Mouse (Mus musculus) limb, embryonic 10.5 days (tissue): Measurements from ENCODE around the gene Gm12695. TPM values are rescaled to one million over a fixed set of nuclear protein-coding genes. Genes with fewer than 3 reads are reported as not detected.

ENCODE experiments used
- DNase-seq: peaks from one replicate; pipeline ENCODE4 v3.0.0-alpha.2; 2017; ENCODE audit warnings: low spot score
- H3K27ac ChIP-seq: fragments of 300-500 bp; sonication (generic); 2 replicates; pipeline ENCODE4 v1.5.1; 2016; ENCODE audit warnings: mild to moderate bottlenecking
- H3K27me3 ChIP-seq: fragments of 300-500 bp; sonication (generic); 2 replicates; pipeline ENCODE4 v1.6.1; 2016; ENCODE audit warnings: low read depth, mild to moderate bottlenecking; ENCODE audit not compliant: poor library complexity, severe bottlenecking
- H3K36me3 ChIP-seq: fragments of 300-500 bp; sonication (generic); 2 replicates; pipeline ENCODE4 v1.6.1; 2016; ENCODE audit warnings: mild to moderate bottlenecking, moderate library complexity
- H3K4me1 ChIP-seq: fragments of 300-500 bp; sonication (generic); 2 replicates; pipeline ENCODE4 v1.6.1; 2016
- H3K4me3 ChIP-seq: fragments of 300-500 bp; sonication (generic); 2 replicates; pipeline ENCODE4 v1.5.1; 2016; ENCODE audit warnings: mild to moderate bottlenecking, moderate library complexity
- H3K9me3 ChIP-seq: fragments of 300-500 bp; sonication (generic); replicated peaks from 2 replicates; pipeline ENCODE4 v1.6.1; 2016; ENCODE audit warnings: mild to moderate bottlenecking
- WGBS: fragments of 180-500 bp; shearing (Covaris S2); methylation state at CpG from one replicate; pipeline ENCODE4 v1.1.7; 2016; 5-methylcytosine and 5-hydroxymethylcytosine counted together
- polyA plus RNA-seq: library from polyadenylated mRNA; unstranded; fragments of >200 nt; fragmentation: Nextera tagmentation; extraction: Ambion mirVana; gene quantifications from 2 replicates; pipeline ENCODE4 v1.2.1, GENCODE M21; 2016

Gm12695 gene
- polyA plus RNA-seq, 1 experiment from 2014 or later = not detected

GRCm38 (mm10) chr4:96729256-96729655 lies 55.7 kb downstream of the Gm12695 start:
- 83% methylated on average over 4 of the region's 4 CpGs for WGBS
- no peak overlapping the region for H3K27ac ChIP-seq
- DNase-seq = no peak
- H3K9me3 ChIP-seq = no peaks in the 10 kb centered on the region
- no peaks in the 10 kb centered on the region for H3K27me3 ChIP-seq
- H3K36me3 ChIP-seq = no peaks in the 10 kb centered on the region
- H3K4me3 ChIP-seq = no peak overlapping the region
- no peaks in the 10 kb centered on the region for H3K4me1 ChIP-seq

- Histone ChIP-seq H3K4me1 (no peaks in the 10 kb centered on the region), H3K27ac (no peak overlapping the region), H3K4me3 (no peak overlapping the region), H3K9me3 (no peaks in the 10 kb centered on the region), H3K36me3 (no peaks in the 10 kb centered on the region), H3K27me3 (no peaks in the 10 kb centered on the region)
- 83% methylated on average over 3 of the region's 3 CpGs for WGBS
- no peak for DNase-seq
Measured at GRCm38 (mm10) chr4:96728211-96728610, 56.8 kb downstream of the Gm12695 start.

GRCm38 (mm10) chr4:96725415-96726055 lies 59.5 kb downstream of the Gm12695 start:
- no peaks in the 10 kb centered on the region for H3K4me1 ChIP-seq
- 80% methylated on average over 5 of the region's 5 CpGs for WGBS
- no peak overlapping the region for H3K4me3 ChIP-seq
- no peak for DNase-seq
- no peaks in the 10 kb centered on the region for H3K36me3 ChIP-seq
- H3K27me3 ChIP-seq = no peaks in the 10 kb centered on the region
- no peak overlapping the region for H3K27ac ChIP-seq
- H3K9me3 ChIP-seq = no peaks in the 10 kb centered on the region

GRCm38 (mm10) chr4:96722301-96722700 lies 62.7 kb downstream of the Gm12695 start:
- no peaks in the 10 kb centered on the region for H3K9me3 ChIP-seq
- 95% methylated on average over 2 of the region's 2 CpGs for WGBS
- H3K36me3 ChIP-seq = no peaks in the 10 kb centered on the region
- no peak overlapping the region for H3K27ac ChIP-seq
- H3K4me1 ChIP-seq = peaks cover 8% of the 10 kb centered on the region
- no peak overlapping the region for H3K4me3 ChIP-seq
- no peaks in the 10 kb centered on the region for H3K27me3 ChIP-seq
- no peak for DNase-seq

- H3K27ac ChIP-seq = peak overlapping the region; percentile 56; the same call in 1 of the 2 replicates
- no peaks in the 10 kb centered on the region for H3K27me3 ChIP-seq
- no peak overlapping the region for H3K4me3 ChIP-seq
- H3K9me3 ChIP-seq = no peaks in the 10 kb centered on the region
- H3K4me1 ChIP-seq = peaks cover 8% of the 10 kb centered on the region
- WGBS = 58% methylated on average over 4 of the region's 4 CpGs
- no peaks in the 10 kb centered on the region for H3K36me3 ChIP-seq
- DNase-seq = no peak
Measured at GRCm38 (mm10) chr4:96718977-96719966, 65.7 kb downstream of the Gm12695 start.

GRCm38 (mm10) chr4:96718503-96718902 lies 66.5 kb downstream of the Gm12695 start:
- no peak overlapping the region for H3K27ac ChIP-seq
- DNase-seq = no peak
- H3K9me3 ChIP-seq = no peaks in the 10 kb centered on the region
- no peaks in the 10 kb centered on the region for H3K36me3 ChIP-seq
- no peak overlapping the region for H3K4me3 ChIP-seq
- H3K27me3 ChIP-seq = no peaks in the 10 kb centered on the region
- peaks cover 8% of the 10 kb centered on the region for H3K4me1 ChIP-seq

GRCm38 (mm10) chr4:96705281-96705951 lies 79.6 kb downstream of the Gm12695 start:
- 66% methylated on average over 2 of the region's 2 CpGs for WGBS
- H3K27ac ChIP-seq = no peak overlapping the region
- H3K4me1 ChIP-seq = no peaks in the 10 kb centered on the region
- no peak overlapping the region for H3K4me3 ChIP-seq
- no peaks in the 10 kb centered on the region for H3K9me3 ChIP-seq
- H3K27me3 ChIP-seq = no peaks in the 10 kb centered on the region
- no peaks in the 10 kb centered on the region for H3K36me3 ChIP-seq
- peak; percentile 55 for DNase-seq

GRCm38 (mm10) chr4:96698218-96698561 lies 86.8 kb downstream of the Gm12695 start:
- H3K4me1 ChIP-seq = peaks cover 16% of the 10 kb centered on the region
- H3K27me3 ChIP-seq = no peaks in the 10 kb centered on the region
- no peak overlapping the region for H3K4me3 ChIP-seq
- H3K9me3 ChIP-seq = no peaks in the 10 kb centered on the region
- DNase-seq = no peak
- H3K36me3 ChIP-seq = no peaks in the 10 kb centered on the region
- no peak overlapping the region for H3K27ac ChIP-seq
- WGBS = 73% methylated on average over 5 of the region's 5 CpGs

GRCm38 (mm10) chr4:96697511-96698217 lies 87.3 kb downstream of the Gm12695 start:
- Histone ChIP-seq H3K4me1 (peaks cover 16% of the 10 kb centered on the region), H3K4me3 (no peak overlapping the region), H3K27ac (no peak overlapping the region), H3K9me3 (no peaks in the 10 kb centered on the region), H3K27me3 (no peaks in the 10 kb centered on the region), H3K36me3 (no peaks in the 10 kb centered on the region)
- 87% methylated on average over 15 of the region's 15 CpGs for WGBS
- DNase-seq = no peak

GRCm38 (mm10) chr4:96696614-96697360 lies 88.2 kb downstream of the Gm12695 start:
- WGBS = 49% methylated on average over 13 of the region's 13 CpGs
- no peak overlapping the region for H3K27ac ChIP-seq
- H3K4me3 ChIP-seq = no peak overlapping the region
- no peaks in the 10 kb centered on the region for H3K36me3 ChIP-seq
- H3K9me3 ChIP-seq = no peaks in the 10 kb centered on the region
- DNase-seq = peak; percentile 72
- H3K27me3 ChIP-seq = no peaks in the 10 kb centered on the region
- H3K4me1 ChIP-seq = peaks cover 16% of the 10 kb centered on the region

- 57% methylated on average over 2 of the region's 2 CpGs for WGBS
- Histone ChIP-seq H3K36me3 (no peaks in the 10 kb centered on the region), H3K4me3 (no peak overlapping the region), H3K27ac (no peak overlapping the region), H3K9me3 (no peaks in the 10 kb centered on the region), H3K4me1 (0 out of 2 replicates have a peak, but pooled peaks cover 4% of the 10 kb centered on the region), H3K27me3 (no peaks in the 10 kb centered on the region)
- no peak for DNase-seq
Measured at GRCm38 (mm10) chr4:96687358-96687803, 97.6 kb downstream of the Gm12695 start.

GRCm38 (mm10) chr4:96683474-96683873 lies 101.5 kb downstream of the Gm12695 start:
- no peak overlapping the region for H3K27ac ChIP-seq
- H3K4me1 ChIP-seq = 0 out of 2 replicates have a peak, but pooled peaks cover 4% of the 10 kb centered on the region
- H3K4me3 ChIP-seq = no peak overlapping the region
- DNase-seq = no peak
- H3K36me3 ChIP-seq = no peaks in the 10 kb centered on the region
- H3K9me3 ChIP-seq = no peaks in the 10 kb centered on the region
- 56% methylated on average over 2 of the region's 2 CpGs for WGBS
- H3K27me3 ChIP-seq = no peaks in the 10 kb centered on the region
